8 mouse cellular contexts compared by ENCODE assay signal in genomic region chr11:32625677-32626076, GRCm38 (mm10). TPM values are rescaled to one million over a fixed set of nuclear protein-coding genes. Genes with fewer than 3 reads are reported as not detected.
DNase-seq lines count a peak whose midpoint lies in the region; ATAC-seq and TF ChIP-seq lines count a peak whose summit lies in the region.
"Had no signal": no experiment of that assay in that cellular context is flagged by ENCODE, and none has a peak within 500 bp of the region (broad histone marks: within the 10 kb centered on the region; RNA-seq: fewer than 3 reads in every experiment).

No protein-coding gene starts in this region.

- TF ChIP-seq CTCF in thymus, adult 2 months (IDR thresholded peaks at IDR 0.05; ENCODE audit: borderline replicate concordance, control insufficient read depth, extremely low read depth, insufficient read depth, low read length, poor library complexity) = peak; percentile 72; the same call in 1 of the 2 replicates

- TF ChIP-seq POLR2A in thymus, adult 2 months (IDR thresholded peaks at IDR 0.05; ENCODE audit: control insufficient read depth, extremely low read depth, insufficient read depth, low read length, poor library complexity) = no peak

- 64% methylated on average over 1 of the region's 1 CpGs for WGBS in thymus, adult 2 months

- peak; percentile 60 for ATAC-seq in CD4-positive, CD25-positive, alpha-beta regulatory T cell, adult 4 months

- DNase-seq in B cell, adult 2 months = peak; percentile 60 to 63
- peak; percentile 53 for DNase-seq in c-Kit-positive CD71-negative TER-119-negative erythroid progenitor cells, embryonic 14.5 days (ENCODE audit: low read depth)
- DNase-seq in gastrocnemius, postnatal 36 days = peak; percentile 68 to 71
- DNase-seq in layer of hippocampus, postnatal 36 days = peak; percentile 52 to 57
- peak; percentile 59 for DNase-seq in naive thymus-derived CD4-positive, alpha-beta T cell, adult 2 months (ENCODE audit: low read depth)
- peak; percentile 67 for DNase-seq in thymus, adult 2 months

- no peaks in the 10 kb centered on the region for H3K27me3 ChIP-seq in thymus, adult 2 months (ENCODE audit: control insufficient read depth, insufficient read depth, low read length)

- H3K27ac ChIP-seq in thymus, adult 2 months (ENCODE audit: control insufficient read depth, insufficient read depth, low read length) = no peak overlapping the region
- H3K27ac ChIP-seq: macrophage had no signal

- H3K4me1 ChIP-seq in thymus, adult 2 months (replicated peaks; ENCODE audit: control insufficient read depth, insufficient read depth, low read length) = no peaks in the 10 kb centered on the region

- H3K36me3 ChIP-seq in thymus, adult 2 months (ENCODE audit: control insufficient read depth, insufficient read depth, low read length) = 0 out of 2 replicates have a peak, but pooled peaks cover 11% of the 10 kb centered on the region

- intact Hi-C loops in gastrocnemius, postnatal 36 days (cut with DNase I) = loop anchor here (2.0 to 10.0 kb wide), 2 partner anchors 83 to 519 kb away; partner anchors contain the start of gene Fgf18

- H3K4me3 ChIP-seq in thymus, adult 2 months (ENCODE audit: control insufficient read depth, insufficient read depth, low read length) = no peak overlapping the region

RNA-seq across cellular contexts. Expression of gene Fbxw11, which starts 16.8 kb away (rescaled TPM):
- 10 to 100 TPM; 20.0 to 20.6 TPM for polyA plus RNA-seq in CD4-positive, CD25-positive, alpha-beta regulatory T cell, adult 4 months (2017; shearing (Covaris generic))
- 10 to 100 TPM; 51.0 to 52.6 TPM for total RNA-seq in gastrocnemius, postnatal 36 days (2021)
- 100 to 1,000 TPM; 148 to 157 TPM for total RNA-seq in layer of hippocampus, postnatal 36 days (2021)
- polyA plus RNA-seq in thymus, adult 2 months (2012; rRNA removed) = 55.6 and 61.7 TPM in 2 replicates
